Mouse (Mus musculus) mesoderm, embryonic 11.5 days (tissue): ENCODE results near the gene Zfp819.
A peak's percentile ranks its signal among the peaks of the same experiment; 100 is the strongest.

Experiments
- DNase-seq: peaks from one replicate; pipeline ENCODE4 v3.0.0-alpha.2; 2012; ENCODE audit warnings: low read depth, low spot score

The Zfp819 gene

GRCm38 (mm10) chr7:43606896-43607742 lies at the start of gene Zfp819:
TSS of gene Zfp819 (plus strand) at chr7:43607169.
- DNase-seq, result peak; percentile 81

GRCm38 (mm10) chr7:43562006-43562633 lies 44.8 kb upstream of the Zfp819 start, which contains the start of gene Zfp658:
TSS of gene Zfp658 (plus strand) at chr7:43562256.
- DNase-seq, result peak; percentile 95

- peak; percentile 40 for DNase-seq
Measured at GRCm38 (mm10) chr7:43562651-43563070, 44.3 kb upstream of the Zfp819 start.

GRCm38 (mm10) chr7:43563300-43563699 lies 43.7 kb upstream of the Zfp819 start:
- DNase-seq, result no peak

GRCm38 (mm10) chr7:43571216-43571615 lies 35.8 kb upstream of the Zfp819 start:
- DNase-seq, result no peak

- peak; percentile 96 for DNase-seq
Measured at GRCm38 (mm10) chr7:43579440-43580171, 27.4 kb upstream of the Zfp819 start, which contains the start of gene Zfp719. TSS of gene Zfp719 (plus strand) at chr7:43579610.

DNA sequence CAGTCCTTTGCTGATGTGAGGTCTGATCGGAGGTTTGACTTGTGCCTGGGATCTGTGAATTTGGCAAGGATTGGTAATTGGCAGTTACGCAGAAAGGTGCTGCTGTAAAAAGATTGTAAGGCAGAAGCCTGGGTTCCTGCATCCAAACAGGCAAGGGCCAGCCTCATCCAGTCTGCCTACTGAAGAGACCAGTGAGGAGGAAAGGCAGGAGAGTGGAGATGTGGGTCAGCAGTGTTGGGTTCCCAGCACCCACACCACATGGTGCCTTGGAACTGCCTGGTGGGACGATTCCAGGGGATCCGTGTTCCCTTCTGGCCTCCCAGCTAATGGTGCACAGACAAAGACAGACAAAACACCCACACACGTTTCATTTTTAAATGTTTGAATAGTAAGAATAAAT lies 26.4 kb upstream of the Zfp819 start:
- no peak for DNase-seq

- no peak for DNase-seq
Measured at GRCm38 (mm10) chr7:43584790-43585189, 22.2 kb upstream of the Zfp819 start.

- peak; percentile 34 for DNase-seq
Measured at GRCm38 (mm10) chr7:43601884-43602283, 5.1 kb upstream of the Zfp819 start.

DNA sequence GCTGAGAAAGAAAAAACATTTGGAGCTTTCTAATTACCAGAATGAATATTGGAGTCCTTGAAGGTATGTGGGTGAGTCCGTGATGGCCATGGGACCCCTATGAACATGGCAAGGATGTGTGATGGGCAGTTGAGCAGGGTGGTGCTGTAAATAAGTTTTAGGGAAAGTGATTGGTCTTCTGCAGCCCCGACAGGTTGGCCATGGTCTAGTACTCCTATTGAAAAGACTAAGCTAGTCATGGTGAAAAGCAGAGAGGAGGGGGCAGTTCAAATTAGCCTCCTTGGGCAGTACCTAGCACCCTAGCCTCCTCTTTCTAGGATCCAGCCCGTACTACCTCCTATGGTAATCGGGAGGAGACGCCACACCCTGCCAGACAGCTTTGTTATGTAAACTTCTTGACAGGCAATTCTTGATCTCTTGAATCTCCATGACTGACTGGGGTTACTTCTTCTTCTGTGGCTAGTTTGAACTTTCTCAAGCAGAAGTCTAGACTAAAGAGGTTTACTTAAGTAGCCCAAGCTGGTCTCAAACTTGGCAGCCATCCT lies 846 bp downstream of the Zfp819 start:
- DNase-seq, result no peak

DNA sequence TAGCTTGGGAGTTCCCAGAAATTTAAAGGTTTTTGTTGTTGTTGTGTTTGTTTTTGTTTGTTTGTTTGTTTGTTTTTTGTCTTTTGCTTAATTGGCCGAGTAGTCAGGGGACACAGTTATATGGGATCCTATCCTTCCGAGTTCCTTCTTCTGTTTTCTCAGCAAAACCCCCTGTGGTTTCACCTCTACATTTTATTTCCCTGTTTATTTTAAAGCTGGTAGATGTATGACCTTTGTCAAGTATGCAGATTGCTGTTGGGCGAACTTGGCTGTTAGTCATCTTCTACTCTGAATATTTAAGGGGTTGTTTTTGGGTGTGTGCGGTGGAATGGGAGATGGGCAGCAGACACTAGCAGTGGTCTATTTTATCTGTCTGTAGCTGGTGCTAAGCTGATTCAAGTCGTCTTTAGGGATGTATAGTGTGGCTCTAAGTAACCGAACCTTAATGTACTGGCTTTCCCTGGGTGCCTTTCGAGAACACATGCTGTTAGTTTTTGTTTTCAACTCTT lies 1.4 kb downstream of the Zfp819 start:
- no peak for DNase-seq

- no peak for DNase-seq
Measured at GRCm38 (mm10) chr7:43613816-43614551, 7.0 kb downstream of the Zfp819 start.

GRCm38 (mm10) chr7:43622927-43623326 lies 16.0 kb downstream of the Zfp819 start:
- DNase-seq, result no peak

DNA sequence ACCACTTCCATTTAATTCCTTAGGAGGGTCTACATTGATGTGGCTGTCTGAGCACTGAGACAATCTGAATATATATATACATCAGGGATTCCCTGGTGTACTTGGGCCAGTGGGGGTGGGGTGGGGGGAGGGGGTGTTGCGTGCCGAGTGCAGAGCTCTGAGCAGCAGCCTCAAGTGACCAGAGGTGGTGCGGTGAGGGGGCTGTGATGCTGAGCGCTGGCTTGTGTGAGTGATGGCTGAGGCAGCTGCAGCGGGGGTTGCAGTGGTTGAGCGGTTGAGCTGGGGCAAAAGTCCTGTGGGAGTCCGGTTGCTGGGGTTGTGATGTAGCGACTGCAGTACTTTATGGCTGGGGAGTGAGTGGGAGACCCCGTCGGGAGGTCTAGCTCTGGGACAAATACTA lies 16.9 kb downstream of the Zfp819 start:
- peak; percentile 23 for DNase-seq

- DNase-seq, result no peak
Measured at GRCm38 (mm10) chr7:43625065-43625464, 18.1 kb downstream of the Zfp819 start.

DNA sequence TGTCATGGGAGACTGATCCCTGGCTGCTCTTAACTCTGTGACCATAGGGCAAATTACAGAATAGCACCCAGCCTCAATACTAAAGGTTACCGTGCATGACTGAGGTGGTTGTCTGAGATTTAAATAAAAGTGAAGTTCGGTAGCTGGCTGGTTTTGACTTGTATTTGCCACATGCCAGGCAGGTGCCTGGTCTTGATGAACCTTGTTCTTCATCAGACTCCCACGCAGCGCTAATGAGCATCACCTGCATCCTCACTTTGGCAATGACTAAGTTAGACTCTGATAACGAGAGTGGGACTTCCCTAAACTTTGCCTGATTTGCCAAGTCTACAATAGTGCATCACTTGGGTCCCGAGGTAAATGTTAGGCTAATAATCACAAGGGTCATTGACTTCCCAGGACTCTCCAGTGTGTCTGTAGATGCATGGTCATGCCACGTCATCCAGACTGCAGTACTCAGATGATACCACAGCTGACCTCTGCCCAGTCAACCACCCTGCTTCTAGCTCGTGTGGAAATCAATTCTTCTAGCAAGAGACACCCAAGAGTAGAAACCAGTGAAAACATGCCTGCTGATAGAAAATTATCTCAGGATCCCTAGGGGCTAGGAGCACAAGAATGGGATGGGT lies 18.9 kb downstream of the Zfp819 start:
- DNase-seq, result no peak

DNA sequence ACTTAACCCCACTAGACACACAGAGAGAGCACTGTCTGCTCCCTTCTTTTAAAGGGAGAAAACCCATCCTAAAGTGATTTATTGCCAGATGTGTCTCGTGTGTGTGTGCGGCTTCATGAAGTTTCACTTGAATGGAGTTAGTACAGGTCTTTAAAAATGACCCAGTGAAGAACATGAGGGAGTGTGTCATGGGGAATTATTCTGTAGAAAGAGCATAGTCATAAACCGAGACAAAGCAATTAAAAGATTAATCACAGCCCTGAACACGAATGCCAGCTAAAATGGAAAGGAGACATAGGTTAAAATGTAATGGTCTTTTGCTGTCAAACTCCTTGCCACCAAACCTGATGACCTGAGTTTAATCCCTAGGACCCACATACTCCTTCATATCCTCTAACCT lies 27.0 kb downstream of the Zfp819 start:
- DNase-seq, result no peak

- no peak for DNase-seq
Measured at GRCm38 (mm10) chr7:43634500-43634899, 27.5 kb downstream of the Zfp819 start, which contains the start of gene Ceacam18. TSS of gene Ceacam18 (plus strand) at chr7:43634707.

GRCm38 (mm10) chr7:43636194-43636593 lies 29.2 kb downstream of the Zfp819 start:
- DNase-seq, result no peak

- no peak for DNase-seq
Measured at GRCm38 (mm10) chr7:43637118-43637517, 30.1 kb downstream of the Zfp819 start.
